Mouse (Mus musculus): ENCODE results near the gene Pdcd1. TPM values are rescaled to one million over a fixed set of nuclear protein-coding genes. Genes with fewer than 3 reads are reported as not detected.
"Not testable (repeated sequence)": the region's sequence is repeated elsewhere in the genome, so short reads cannot be mapped to it uniquely, and the experiment has no call there.

The Pdcd1 gene
- polyA plus RNA-seq, 1 experiment from 2014 or later: 0.72 TPM

DNA sequence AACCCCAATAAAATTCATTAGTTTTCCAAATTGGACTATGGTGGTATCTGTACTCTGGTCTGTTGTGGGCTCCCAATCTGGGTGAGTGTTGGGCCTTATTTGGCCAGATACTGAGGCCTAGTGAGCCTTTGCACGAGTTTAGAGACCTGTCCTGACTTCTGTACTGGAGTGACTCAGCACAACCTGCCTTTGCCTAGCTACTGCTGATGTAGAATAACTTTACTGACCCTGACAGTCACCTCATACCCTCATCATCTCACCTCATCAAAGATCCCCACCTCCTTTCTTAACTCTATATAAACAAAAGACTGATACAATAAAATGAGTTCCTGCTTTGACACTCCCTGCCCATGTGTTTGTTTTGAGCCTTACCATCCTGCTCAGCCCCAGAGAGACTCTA is 24.3 kb upstream of the Pdcd1 start:
- no peak for ATAC-seq
- Histone ChIP-seq H3K27me3 (replicated peaks; ENCODE audit: control insufficient read depth, insufficient read depth, low read length) (no peaks in the 10 kb centered on the region), H3K9me3 (ENCODE audit: control insufficient read depth, low read length) (no peaks in the 10 kb centered on the region), H3K4me3 (ENCODE audit: low read length) (no peak overlapping the region), H3K27ac (ENCODE audit: low read length) (no peak overlapping the region), H3K4me1 (ENCODE audit: control insufficient read depth, insufficient read depth, low read length) (no peaks in the 10 kb centered on the region), H3K36me3 (ENCODE audit: control insufficient read depth, insufficient read depth, low read length) (no peaks in the 10 kb centered on the region), H3K9ac (ENCODE audit: low read depth, low read length) (no peak overlapping the region), H3K4me2 (ENCODE audit: low read depth, low read length) (no peak overlapping the region)
- 30% methylated on average over 1 of the region's 1 CpGs for WGBS

DNA sequence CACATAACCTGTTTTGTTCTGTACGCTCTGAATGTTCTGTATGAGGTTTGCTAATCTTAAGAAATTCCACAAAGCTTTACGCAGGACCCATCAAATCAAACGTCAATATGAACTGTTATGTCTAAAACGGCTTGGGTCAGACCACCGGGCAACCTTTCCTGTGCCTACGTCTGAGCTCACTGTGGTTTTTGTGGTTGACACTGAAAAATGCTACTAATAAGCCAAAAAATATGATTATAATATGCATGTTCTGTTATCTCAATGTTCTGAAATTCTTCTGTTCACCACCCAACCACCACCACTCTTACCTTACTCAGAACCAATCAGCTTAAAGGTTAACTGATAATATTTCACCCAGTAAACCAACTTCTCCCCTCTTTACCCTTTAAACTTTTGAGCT is 22.4 kb upstream of the Pdcd1 start:
- Histone ChIP-seq H3K4me2 (ENCODE audit: low read depth, low read length) (no peak overlapping the region), H3K36me3 (ENCODE audit: control insufficient read depth, insufficient read depth, low read length) (no peaks in the 10 kb centered on the region), H3K9me3 (ENCODE audit: control insufficient read depth, low read length) (no peaks in the 10 kb centered on the region), H3K27me3 (replicated peaks; ENCODE audit: control insufficient read depth, insufficient read depth, low read length) (no peaks in the 10 kb centered on the region), H3K4me3 (ENCODE audit: low read length) (no peak overlapping the region), H3K4me1 (ENCODE audit: control insufficient read depth, insufficient read depth, low read length) (no peaks in the 10 kb centered on the region), H3K27ac (ENCODE audit: low read length) (no peak overlapping the region), H3K9ac (ENCODE audit: low read depth, low read length) (no peak overlapping the region)
- 86% methylated on average over 6 of the region's 6 CpGs for WGBS
- no peak for ATAC-seq

DNA sequence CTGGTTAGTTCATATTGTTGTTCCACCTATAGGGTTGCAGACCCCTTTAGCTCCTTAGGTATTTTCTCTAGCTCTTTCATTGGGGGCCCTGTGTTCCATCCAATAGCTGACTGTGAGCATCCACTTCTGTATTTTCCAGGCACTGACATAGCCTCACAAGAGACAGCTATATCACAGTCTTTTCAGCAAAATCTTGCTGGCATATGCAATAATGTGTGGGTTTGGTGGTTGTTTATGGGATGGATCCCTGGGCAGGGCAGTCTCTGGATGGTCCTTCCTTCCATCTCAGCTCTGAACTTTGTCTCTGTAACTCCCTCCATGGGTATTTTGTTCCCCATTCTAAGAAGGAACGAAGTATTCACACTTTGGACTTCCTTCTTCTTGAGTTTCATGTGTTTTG is 5.9 kb upstream of the Pdcd1 start:
- not testable (repeated sequence) for H3K4me2 ChIP-seq (ENCODE audit: low read depth, low read length); H3K4me1 ChIP-seq (ENCODE audit: control insufficient read depth, insufficient read depth, low read length); H3K9me3 ChIP-seq (ENCODE audit: control insufficient read depth, low read length); H3K4me3 ChIP-seq (ENCODE audit: low read length); H3K27me3 ChIP-seq (replicated peaks; ENCODE audit: control insufficient read depth, insufficient read depth, low read length); H3K27ac ChIP-seq (ENCODE audit: low read length); ATAC-seq; H3K9ac ChIP-seq (ENCODE audit: low read depth, low read length); H3K36me3 ChIP-seq (ENCODE audit: control insufficient read depth, insufficient read depth, low read length)
- 87% methylated on average over 1 of the region's 1 CpGs for WGBS

DNA sequence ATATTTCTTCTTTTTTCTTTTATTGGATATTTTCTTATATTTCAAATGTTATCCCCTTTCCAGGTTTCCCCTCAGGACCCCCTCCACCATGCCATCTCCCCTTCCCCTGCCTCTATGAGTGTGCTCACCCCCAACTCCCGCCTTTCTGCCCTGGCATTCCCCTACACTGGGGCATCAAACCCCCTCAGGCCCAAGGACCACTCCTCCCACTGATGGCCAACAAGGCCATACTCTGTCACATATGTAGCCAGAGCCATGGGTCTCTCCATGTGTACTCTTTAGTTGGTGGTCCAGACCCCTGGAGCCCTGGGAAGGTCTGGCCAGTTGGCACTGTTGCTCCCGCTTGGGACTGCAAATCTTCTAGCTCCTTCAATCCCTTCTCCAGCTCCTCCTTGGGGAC is 5.0 kb upstream of the Pdcd1 start:
- Histone ChIP-seq H3K4me2 (ENCODE audit: low read depth, low read length) (no peak overlapping the region), H3K4me3 (ENCODE audit: low read length) (no peak overlapping the region), H3K9ac (ENCODE audit: low read depth, low read length) (no peak overlapping the region), H3K9me3 (ENCODE audit: control insufficient read depth, low read length) (no peaks in the 10 kb centered on the region), H3K4me1 (ENCODE audit: control insufficient read depth, insufficient read depth, low read length) (no peaks in the 10 kb centered on the region), H3K27ac (ENCODE audit: low read length) (no peak overlapping the region), H3K36me3 (ENCODE audit: control insufficient read depth, insufficient read depth, low read length) (no peaks in the 10 kb centered on the region), H3K27me3 (replicated peaks; ENCODE audit: control insufficient read depth, insufficient read depth, low read length) (no peaks in the 10 kb centered on the region)
- ATAC-seq: no peak
- 92% methylated on average over 2 of the region's 2 CpGs for WGBS

DNA sequence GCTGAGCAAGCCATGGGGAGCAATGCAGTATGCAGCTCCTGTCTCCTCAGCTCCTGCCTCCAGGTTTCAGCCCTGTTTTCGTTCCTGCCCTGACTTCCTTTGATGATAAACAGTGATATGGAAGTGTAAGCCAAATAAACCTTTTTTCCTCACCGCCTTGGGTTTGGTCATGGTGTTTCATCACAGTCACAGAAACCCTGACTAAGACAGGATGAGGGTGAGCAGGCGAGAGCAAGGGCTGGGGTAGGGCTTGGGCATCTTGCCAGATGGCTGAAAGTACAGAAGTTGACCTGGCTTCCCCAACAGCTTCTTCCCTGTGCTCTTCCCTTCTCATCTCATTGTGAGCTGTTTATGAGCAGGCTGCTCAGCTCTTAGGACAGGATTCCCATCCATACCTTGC is 3.6 kb upstream of the Pdcd1 start:
- Histone ChIP-seq H3K9ac (ENCODE audit: low read depth, low read length) (no peak overlapping the region), H3K27me3 (replicated peaks; ENCODE audit: control insufficient read depth, insufficient read depth, low read length) (no peaks in the 10 kb centered on the region), H3K4me3 (ENCODE audit: low read length) (no peak overlapping the region), H3K9me3 (ENCODE audit: control insufficient read depth, low read length) (no peaks in the 10 kb centered on the region), H3K4me2 (ENCODE audit: low read depth, low read length) (no peak overlapping the region), H3K27ac (ENCODE audit: low read length) (no peak overlapping the region), H3K4me1 (ENCODE audit: control insufficient read depth, insufficient read depth, low read length) (no peaks in the 10 kb centered on the region), H3K36me3 (ENCODE audit: control insufficient read depth, insufficient read depth, low read length) (no peaks in the 10 kb centered on the region)
- 37% methylated on average over 3 of the region's 3 CpGs for WGBS
- no peak for ATAC-seq

DNA sequence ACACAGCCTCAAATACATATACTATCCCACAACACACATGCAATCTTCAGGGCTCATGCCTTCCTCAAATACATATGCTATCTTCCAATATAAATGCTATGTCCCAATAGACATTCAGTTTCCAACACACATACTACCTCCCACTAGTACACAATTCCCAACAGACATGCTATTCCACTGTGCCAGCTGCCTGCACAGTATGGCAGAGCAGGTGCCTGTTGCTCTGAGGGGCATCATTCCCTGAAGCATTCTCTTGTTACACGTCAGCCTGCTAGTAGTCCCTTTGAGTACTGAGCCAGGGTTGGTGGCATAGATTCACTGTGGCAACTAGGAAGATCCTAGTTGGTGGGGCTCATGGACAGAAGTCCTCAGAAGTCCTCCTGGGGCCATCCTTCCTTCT is 2.1 kb upstream of the Pdcd1 start:
- WGBS: 71% methylated on average over 1 of the region's 1 CpGs

DNA sequence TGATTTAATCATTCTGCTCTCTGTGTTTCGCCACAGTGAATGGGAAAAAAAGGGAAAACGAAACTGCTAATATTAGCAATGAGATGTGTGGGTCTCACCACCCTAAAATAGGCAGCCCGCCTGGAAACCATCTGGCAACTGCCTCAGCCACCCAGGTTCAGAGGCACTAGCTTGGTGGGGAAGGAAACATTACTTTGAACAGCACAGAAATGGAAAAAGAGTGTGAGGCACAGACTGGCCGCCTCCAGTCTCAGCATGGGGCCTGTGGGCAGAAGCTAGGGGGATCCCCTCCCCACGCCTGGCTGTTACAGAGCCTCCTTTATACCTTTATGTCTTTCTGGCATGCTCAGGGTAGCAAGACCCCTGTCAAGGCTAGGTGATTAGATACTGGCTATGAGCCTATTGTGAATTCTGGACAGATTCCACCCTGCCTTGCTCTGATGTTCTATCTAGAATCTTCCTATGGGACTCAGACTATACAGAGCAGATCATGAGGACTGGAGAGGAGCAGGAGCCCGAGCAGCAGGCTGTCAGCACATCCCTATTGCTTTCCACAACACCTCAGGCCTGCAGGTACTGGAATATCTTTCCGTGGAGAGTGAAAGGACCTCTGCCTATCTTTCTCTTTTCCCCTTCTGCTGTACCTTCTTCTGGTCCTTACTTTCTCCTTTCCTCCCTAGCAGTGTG is 1.3 kb upstream of the Pdcd1 start:
- 74% methylated on average over 7 of the region's 7 CpGs for WGBS
- Histone ChIP-seq H3K27me3 (replicated peaks; ENCODE audit: control insufficient read depth, insufficient read depth, low read length) (no peaks in the 10 kb centered on the region), H3K27ac (ENCODE audit: low read length) (no peak overlapping the region), H3K4me2 (ENCODE audit: low read depth, low read length) (no peak overlapping the region), H3K9me3 (ENCODE audit: control insufficient read depth, low read length) (no peaks in the 10 kb centered on the region), H3K4me1 (ENCODE audit: control insufficient read depth, insufficient read depth, low read length) (no peaks in the 10 kb centered on the region), H3K9ac (ENCODE audit: low read depth, low read length) (no peak overlapping the region), H3K36me3 (ENCODE audit: control insufficient read depth, insufficient read depth, low read length) (no peaks in the 10 kb centered on the region), H3K4me3 (ENCODE audit: low read length) (no peak overlapping the region)
- ATAC-seq: no peak

More for the DNA sequence above, 2.1 kb upstream of the Pdcd1 start:
- H3K9me3 ChIP-seq (ENCODE audit: control insufficient read depth, low read length): no peaks in the 10 kb centered on the region
- H3K27me3 ChIP-seq (replicated peaks; ENCODE audit: control insufficient read depth, insufficient read depth, low read length): no peaks in the 10 kb centered on the region
- no peak overlapping the region for H3K9ac ChIP-seq (ENCODE audit: low read depth, low read length)
- H3K4me3 ChIP-seq (ENCODE audit: low read length): no peak overlapping the region
- no peak overlapping the region for H3K4me2 ChIP-seq (ENCODE audit: low read depth, low read length)
- H3K4me1 ChIP-seq (ENCODE audit: control insufficient read depth, insufficient read depth, low read length): no peaks in the 10 kb centered on the region
- no peak for ATAC-seq
- H3K36me3 ChIP-seq (ENCODE audit: control insufficient read depth, insufficient read depth, low read length): no peaks in the 10 kb centered on the region
- H3K27ac ChIP-seq (ENCODE audit: low read length): no peak overlapping the region

DNA sequence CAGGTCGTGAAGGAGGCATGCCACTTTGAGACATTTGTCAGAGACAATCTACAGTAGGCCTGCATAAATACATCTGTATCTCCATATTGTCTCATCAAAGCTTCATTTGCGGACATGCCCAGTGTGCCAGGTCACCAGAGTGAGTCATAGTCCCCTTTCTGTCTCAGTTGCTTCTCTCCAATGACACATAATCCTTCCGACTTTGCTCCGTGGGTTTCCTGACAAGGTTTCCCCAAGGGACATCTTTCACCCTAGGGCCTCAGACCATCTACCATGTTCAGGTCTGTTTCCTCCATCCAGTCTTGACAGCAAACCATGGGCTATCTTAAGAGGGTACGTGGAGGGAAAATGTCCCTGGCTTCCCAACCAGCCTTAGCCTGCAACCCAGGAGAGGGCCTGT is 1.2 kb downstream of the Pdcd1 start:
- Histone ChIP-seq H3K36me3 (ENCODE audit: control insufficient read depth, insufficient read depth, low read length) (no peaks in the 10 kb centered on the region), H3K4me3 (ENCODE audit: low read length) (no peak overlapping the region), H3K27me3 (replicated peaks; ENCODE audit: control insufficient read depth, insufficient read depth, low read length) (no peaks in the 10 kb centered on the region), H3K27ac (ENCODE audit: low read length) (no peak overlapping the region), H3K4me2 (ENCODE audit: low read depth, low read length) (no peak overlapping the region), H3K9me3 (ENCODE audit: control insufficient read depth, low read length) (no peaks in the 10 kb centered on the region), H3K9ac (ENCODE audit: low read depth, low read length) (no peak overlapping the region), H3K4me1 (ENCODE audit: control insufficient read depth, insufficient read depth, low read length) (no peaks in the 10 kb centered on the region)
- 81% methylated on average over 5 of the region's 5 CpGs for WGBS
- ATAC-seq: no peak

DNA sequence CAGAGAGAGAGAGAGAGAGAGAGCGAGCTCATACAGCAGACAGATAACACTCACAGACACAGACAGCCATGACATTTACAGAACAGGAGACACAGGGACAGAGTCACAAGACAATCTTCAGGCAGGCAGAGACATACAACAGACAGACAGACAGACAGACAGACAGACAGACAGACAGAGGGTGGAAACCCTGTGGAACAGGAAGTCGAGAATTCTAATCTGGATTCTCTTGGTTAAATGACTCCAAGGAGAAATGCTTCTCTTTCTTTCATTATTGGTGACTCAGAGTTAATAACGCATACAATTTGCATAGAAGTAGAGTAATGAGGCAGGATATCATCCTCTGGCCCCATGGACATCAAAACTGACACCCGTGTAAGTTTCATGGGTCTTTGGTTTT is 5.8 kb downstream of the Pdcd1 start:
- Histone ChIP-seq H3K9ac (ENCODE audit: low read depth, low read length) (no peak overlapping the region), H3K27ac (ENCODE audit: low read length) (no peak overlapping the region), H3K36me3 (ENCODE audit: control insufficient read depth, insufficient read depth, low read length) (no peaks in the 10 kb centered on the region), H3K4me2 (ENCODE audit: low read depth, low read length) (no peak overlapping the region), H3K4me3 (ENCODE audit: low read length) (no peak overlapping the region), H3K4me1 (ENCODE audit: control insufficient read depth, insufficient read depth, low read length) (no peaks in the 10 kb centered on the region), H3K9me3 (ENCODE audit: control insufficient read depth, low read length) (no peaks in the 10 kb centered on the region), H3K27me3 (replicated peaks; ENCODE audit: control insufficient read depth, insufficient read depth, low read length) (no peaks in the 10 kb centered on the region)
- WGBS: 78% methylated on average over 4 of the region's 4 CpGs
- ATAC-seq: no peak

DNA sequence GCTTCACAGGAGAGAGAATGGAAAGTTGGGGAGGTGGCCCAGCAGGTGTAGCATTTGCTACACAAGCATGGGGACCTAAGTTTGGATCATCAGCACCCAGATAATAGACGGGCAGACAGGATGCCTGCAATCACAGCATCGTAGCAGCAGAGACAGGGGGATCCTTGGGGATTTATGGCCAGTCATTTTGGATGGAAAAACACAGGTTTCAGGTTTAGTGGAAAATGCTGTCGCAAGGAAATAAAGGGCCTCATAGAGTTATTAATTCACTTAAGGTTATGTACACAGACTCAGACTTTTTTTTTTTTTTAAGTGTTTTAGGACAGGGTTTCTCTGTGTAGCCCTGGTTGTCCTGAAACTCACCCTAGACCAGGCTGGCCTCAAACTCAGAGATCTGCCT is 6.8 kb downstream of the Pdcd1 start:
- 45% methylated on average over 3 of the region's 3 CpGs for WGBS
- no peak overlapping the region for H3K9ac ChIP-seq (ENCODE audit: low read depth, low read length)

More for the DNA sequence above, 6.8 kb downstream of the Pdcd1 start:
- H3K4me3 ChIP-seq (ENCODE audit: low read length): no peak overlapping the region
- no peaks in the 10 kb centered on the region for H3K36me3 ChIP-seq (ENCODE audit: control insufficient read depth, insufficient read depth, low read length)
- no peaks in the 10 kb centered on the region for H3K4me1 ChIP-seq (ENCODE audit: control insufficient read depth, insufficient read depth, low read length)
- ATAC-seq: no peak
- no peaks in the 10 kb centered on the region for H3K27me3 ChIP-seq (replicated peaks; ENCODE audit: control insufficient read depth, insufficient read depth, low read length)
- H3K4me2 ChIP-seq (ENCODE audit: low read depth, low read length): no peak overlapping the region
- H3K9me3 ChIP-seq (ENCODE audit: control insufficient read depth, low read length): no peaks in the 10 kb centered on the region
- no peak overlapping the region for H3K27ac ChIP-seq (ENCODE audit: low read length)
